In the genomic region with DNA sequence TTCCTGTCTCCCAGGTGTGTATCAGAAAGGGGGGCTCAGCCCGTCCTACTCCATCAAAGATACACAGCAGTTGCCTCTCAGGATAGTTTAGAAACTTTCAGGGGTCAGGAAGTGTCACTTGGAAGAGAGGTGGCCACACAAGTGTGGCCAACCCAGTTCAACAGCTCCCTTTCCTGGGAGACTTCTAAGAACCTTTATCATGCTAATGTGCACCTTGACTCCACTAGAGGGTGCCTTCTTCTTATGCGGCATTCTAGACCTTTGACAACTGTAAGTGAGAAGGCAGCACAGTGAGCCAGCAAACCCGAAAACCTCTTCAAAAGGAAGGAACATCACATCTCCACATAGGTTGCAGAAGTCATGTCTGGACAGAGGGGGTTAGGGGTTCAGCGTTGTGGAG, we compare ENCODE assay signal across 9 mouse cellular contexts.
A peak's percentile ranks its signal among the peaks of the same experiment; 100 is the strongest.
DNase-seq lines count a peak whose midpoint lies in the region; ATAC-seq and TF ChIP-seq lines count a peak whose summit lies in the region.
"Had no signal": no experiment of that assay in that cellular context is flagged by ENCODE, and none has a peak within 500 bp of the region (broad histone marks: within the 10 kb centered on the region; RNA-seq: fewer than 3 reads in every experiment).

No protein-coding gene starts in this region.

- peak; percentile 76 for DNase-seq in hindbrain, postnatal 0 days (ENCODE audit: low spot score)
- DNase-seq in hindbrain, embryonic 14.5 days (ENCODE audit: low spot score), result no peak
- peak; percentile 52 for DNase-seq in CD4-positive, CD25-positive, alpha-beta regulatory T cell, adult 2 months (ENCODE audit: low read depth, low spot score)
- DNase-seq in R1 (ENCODE audit: low read depth, low spot score), result peak; percentile 71
- peak; percentile 43 for DNase-seq in induced T-regulatory cell, adult 2 months (ENCODE audit: low read depth)
- no peak for DNase-seq in gastrocnemius, postnatal 10 days
- no peak for DNase-seq in right cerebral cortex, postnatal 36 days (ENCODE audit: low spot score in 2 of 2)

- H3K36me3 ChIP-seq in hindbrain, postnatal 0 days (ENCODE audit: insufficient read depth, low read length), result no peaks in the 10 kb centered on the region
- no peaks in the 10 kb centered on the region for H3K36me3 ChIP-seq in hindbrain, embryonic 14.5 days (replicated peaks; ENCODE audit: control insufficient read depth, insufficient read depth)
- H3K36me3 ChIP-seq: lung, embryonic 15.5 days had no signal

- TF ChIP-seq CTCF in hindbrain, postnatal 0 days (IDR thresholded peaks at IDR 0.05; ENCODE audit: low read depth), result peak; percentile 73

- H3K4me3 ChIP-seq in hindbrain, postnatal 0 days (ENCODE audit: low read length), result no peak overlapping the region
- H3K4me3 ChIP-seq in hindbrain, embryonic 14.5 days (replicated peaks; ENCODE audit: low read length), result no peak overlapping the region
- H3K4me3 ChIP-seq: lung, embryonic 15.5 days had no signal

- 31% methylated on average over 3 of the region's 4 CpGs for WGBS in hindbrain, postnatal 0 days
- WGBS in hindbrain, embryonic 14.5 days, result 40% methylated on average over 4 of the region's 4 CpGs

- 0 out of 2 replicates have a peak, but pooled peaks have one; percentile 15 for ATAC-seq in hindbrain, postnatal 0 days
- no peak for ATAC-seq in hindbrain, embryonic 14.5 days (ENCODE audit: low FRiP score)
- ATAC-seq in megakaryocyte progenitor cell, adult 5-6 weeks (replicated peaks; ENCODE audit: poor library complexity), result peak; percentile 91

- no peaks in the 10 kb centered on the region for H3K9me3 ChIP-seq in hindbrain, postnatal 0 days (ENCODE audit: low read length)
- no peaks in the 10 kb centered on the region for H3K9me3 ChIP-seq in hindbrain, embryonic 14.5 days (ENCODE audit: control insufficient read depth, low read length)
- H3K9me3 ChIP-seq: lung, embryonic 15.5 days had no signal

- no peak overlapping the region for H3K4me2 ChIP-seq in hindbrain, postnatal 0 days (ENCODE audit: low read depth, low read length)
- H3K4me2 ChIP-seq in hindbrain, embryonic 14.5 days (replicated peaks), result no peak overlapping the region
- H3K4me2 ChIP-seq: lung, embryonic 15.5 days had no signal

- no peak overlapping the region for H3K27ac ChIP-seq in hindbrain, postnatal 0 days
- no peak overlapping the region for H3K27ac ChIP-seq in hindbrain, embryonic 14.5 days
- H3K27ac ChIP-seq: lung, embryonic 15.5 days had no signal

- H3K9ac ChIP-seq in hindbrain, postnatal 0 days (replicated peaks; ENCODE audit: low read length), result no peak overlapping the region
- no peak overlapping the region for H3K9ac ChIP-seq in hindbrain, embryonic 14.5 days
- H3K9ac ChIP-seq: lung, embryonic 15.5 days had no signal

- no peaks in the 10 kb centered on the region for H3K4me1 ChIP-seq in hindbrain, postnatal 0 days (ENCODE audit: insufficient read depth, low read length)
- H3K4me1 ChIP-seq in hindbrain, embryonic 14.5 days (replicated peaks; ENCODE audit: control insufficient read depth, insufficient read depth, low read length), result no peaks in the 10 kb centered on the region
- H3K4me1 ChIP-seq: lung, embryonic 15.5 days had no signal

- no peaks in the 10 kb centered on the region for H3K27me3 ChIP-seq in hindbrain, postnatal 0 days (ENCODE audit: insufficient read depth, low read length)
- H3K27me3 ChIP-seq in hindbrain, embryonic 14.5 days (ENCODE audit: control insufficient read depth, insufficient read depth, low read length), result no peaks in the 10 kb centered on the region
- H3K27me3 ChIP-seq: lung, embryonic 15.5 days had no signal

Comparison
In these comparisons a context has a peak if more than half of its experiments do, and no peak if none do; other contexts are left out.
1. DNase-seq: peak in hindbrain, postnatal 0 days (single experiment), CD4-positive, CD25-positive, alpha-beta regulatory T cell, adult 2 months (single experiment), R1 (single experiment) and induced T-regulatory cell, adult 2 months (single experiment); none in hindbrain, embryonic 14.5 days (single experiment), gastrocnemius, postnatal 10 days (single experiment) and right cerebral cortex, postnatal 36 days (0 of 2).